Mouse (Mus musculus) retina, postnatal 1 day (tissue): Measurements from ENCODE around the gene Pkd1.

Source experiments
- DNase-seq: peaks from one replicate; pipeline ENCODE4 v3.0.0-alpha.2; 2012

The Pkd1 gene

GRCm38 (mm10) chr17:24567034-24567779, 17.6 kb downstream of the Pkd1 start:
- DNase-seq: peak; percentile 12

GRCm38 (mm10) chr17:24569837-24570236, 20.2 kb downstream of the Pkd1 start:
- no peak for DNase-seq

- no peak for DNase-seq
Measured at GRCm38 (mm10) chr17:24572651-24573245, 23.1 kb downstream of the Pkd1 start.

GRCm38 (mm10) chr17:24573811-24574210, 24.2 kb downstream of the Pkd1 start:
- no peak for DNase-seq

GRCm38 (mm10) chr17:24579532-24579931, 29.9 kb downstream of the Pkd1 start:
- DNase-seq: no peak

- no peak for DNase-seq
Measured at GRCm38 (mm10) chr17:24580287-24580686, 30.7 kb downstream of the Pkd1 start.

- DNase-seq: no peak
Measured at GRCm38 (mm10) chr17:24583599-24584460, 34.2 kb downstream of the Pkd1 start.

GRCm38 (mm10) chr17:24584520-24584919, 34.9 kb downstream of the Pkd1 start:
- no peak for DNase-seq

- no peak for DNase-seq
Measured at GRCm38 (mm10) chr17:24586532-24586931, 36.9 kb downstream of the Pkd1 start.

GRCm38 (mm10) chr17:24590943-24591342, 41.3 kb downstream of the Pkd1 start:
- DNase-seq: no peak

- DNase-seq: no peak
Measured at GRCm38 (mm10) chr17:24591695-24592094, 42.1 kb downstream of the Pkd1 start.

- no peak for DNase-seq
Measured at GRCm38 (mm10) chr17:24593248-24593647, 43.6 kb downstream of the Pkd1 start.

- DNase-seq: no peak
Measured at GRCm38 (mm10) chr17:24593992-24594890, 44.6 kb downstream of the Pkd1 start.

GRCm38 (mm10) chr17:24595126-24596072, 45.8 kb downstream of the Pkd1 start:
- peak; percentile 20 for DNase-seq

GRCm38 (mm10) chr17:24596073-24596466, 46.4 kb downstream of the Pkd1 start:
- no peak for DNase-seq

GRCm38 (mm10) chr17:24596471-24597183, 47.0 kb downstream of the Pkd1 start:
- DNase-seq: no peak

- DNase-seq: no peak
Measured at GRCm38 (mm10) chr17:24597989-24598388, 48.4 kb downstream of the Pkd1 start.

- DNase-seq: no peak
Measured at GRCm38 (mm10) chr17:24600502-24600901, 50.9 kb downstream of the Pkd1 start.

GRCm38 (mm10) chr17:24603961-24604360, 54.3 kb downstream of the Pkd1 start:
- no peak for DNase-seq

GRCm38 (mm10) chr17:24604557-24604956, 54.9 kb downstream of the Pkd1 start:
- no peak for DNase-seq

- DNase-seq: no peak
Measured at GRCm38 (mm10) chr17:24608370-24608769, 58.7 kb downstream of the Pkd1 start.
